Mouse (Mus musculus) monocyte, adult 2 months (primary cell): ENCODE results near the gene Gm10100.
"Not testable (repeated sequence)": the region's sequence is repeated elsewhere in the genome, so short reads cannot be mapped to it uniquely, and the experiment has no call there.

Experiments
- DNase-seq, 2 experiments: peaks; one replicate each; pipeline ENCODE4 v3.0.0; 2022; ENCODE audit warnings: low spot score in 2 of 2, low read depth in 1 of 2

The Gm10100 gene

DNA sequence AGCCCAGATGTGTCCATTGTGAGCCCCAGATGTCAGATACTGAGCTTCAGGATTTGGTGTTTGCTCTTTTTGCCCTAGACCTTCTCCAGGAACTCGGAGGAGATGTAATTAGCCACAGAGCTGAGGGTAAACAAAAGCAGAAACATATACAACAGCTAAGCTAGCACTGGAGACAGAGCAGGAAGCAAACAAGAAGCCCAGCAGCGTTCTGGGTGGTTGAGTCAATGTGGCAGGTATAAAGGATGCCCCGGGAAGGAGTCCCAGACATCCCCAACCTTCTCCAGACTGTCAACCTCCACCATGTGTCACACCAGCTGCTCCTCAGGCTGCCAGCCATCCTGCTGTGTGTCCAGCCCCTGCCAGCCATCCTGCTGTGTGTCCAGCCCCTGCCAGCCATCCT lies at the start of gene Gm10100:
Gene Gm10100, plus strand, starts transcription at position 301 of the 400 bp plus-strand sequence.
- DNase-seq, result no peak

GRCm38 (mm10) chr10:77677562-77677961 lies 48.7 kb upstream of the Gm10100 start:
- no peak for DNase-seq

GRCm38 (mm10) chr10:77682994-77683393 lies 43.3 kb upstream of the Gm10100 start:
- no peak for DNase-seq

- no peak for DNase-seq
Observed at GRCm38 (mm10) chr10:77684181-77684580, 42.1 kb upstream of the Gm10100 start.

GRCm38 (mm10) chr10:77685895-77686664 lies 40.2 kb upstream of the Gm10100 start, which contains the start of gene Tspear:
TSS of gene Tspear (plus strand) at chr10:77686569.
- DNase-seq, result no peak

GRCm38 (mm10) chr10:77687021-77687420 lies 39.3 kb upstream of the Gm10100 start:
- no peak for DNase-seq

GRCm38 (mm10) chr10:77690356-77690807 lies 35.9 kb upstream of the Gm10100 start, which contains the start of gene Gm19402:
TSS of gene Gm19402 (minus strand) at chr10:77690757.
- DNase-seq, result not testable (repeated sequence)

GRCm38 (mm10) chr10:77697133-77697532 lies 29.2 kb upstream of the Gm10100 start, which contains the start of gene Gm9508:
TSS of gene Gm9508 (minus strand) at chr10:77697233.
- no peak for DNase-seq

GRCm38 (mm10) chr10:77706326-77706725 lies 20.0 kb upstream of the Gm10100 start, which contains the start of gene Gm10272:
TSS of gene Gm10272 (plus strand) at chr10:77706626.
- DNase-seq, result no peak

DNA sequence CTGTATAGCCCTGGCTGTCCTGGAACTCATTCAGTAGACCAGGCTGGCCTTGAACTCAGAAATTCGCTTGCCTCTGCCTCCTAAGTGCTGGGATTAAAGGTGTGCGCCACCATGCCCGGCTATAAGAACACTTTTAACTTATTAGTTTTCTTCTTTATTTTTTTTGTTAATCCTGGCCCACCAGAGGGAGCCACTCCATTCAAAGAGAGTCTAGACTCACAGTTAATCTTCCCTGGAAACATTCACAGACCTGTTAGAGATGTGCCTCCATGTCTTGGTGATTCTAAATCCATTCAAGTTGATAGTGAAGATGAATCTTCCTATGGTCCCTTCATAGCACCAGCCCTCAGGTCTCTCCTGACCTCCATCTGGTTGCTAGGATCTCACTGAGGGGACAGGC lies 16.5 kb upstream of the Gm10100 start:
- DNase-seq, result no peak

DNA sequence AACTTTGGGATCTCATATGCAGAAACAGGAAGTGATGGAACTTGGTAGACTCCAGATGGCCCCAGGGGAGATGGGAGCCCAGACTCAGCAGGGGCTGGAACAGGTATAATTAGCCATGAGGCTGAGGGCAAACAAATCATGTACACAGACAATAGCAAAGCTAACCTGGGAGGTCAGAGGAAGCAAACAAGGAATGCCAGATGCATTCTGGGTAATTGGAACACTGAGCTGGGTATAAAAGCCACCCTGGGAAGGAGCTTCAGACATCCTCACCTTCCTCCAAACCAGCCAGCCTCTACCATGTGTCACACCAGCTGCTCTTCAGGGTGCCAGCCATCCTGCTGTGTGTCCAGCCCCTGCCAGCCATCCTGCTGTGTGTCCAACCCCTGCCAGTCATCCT lies 15.1 kb upstream of the Gm10100 start, which contains the start of gene Gm10024:
Gene Gm10024, plus strand, starts transcription at position 301 of the 400 bp plus-strand sequence.
- not testable (repeated sequence) for DNase-seq

DNA sequence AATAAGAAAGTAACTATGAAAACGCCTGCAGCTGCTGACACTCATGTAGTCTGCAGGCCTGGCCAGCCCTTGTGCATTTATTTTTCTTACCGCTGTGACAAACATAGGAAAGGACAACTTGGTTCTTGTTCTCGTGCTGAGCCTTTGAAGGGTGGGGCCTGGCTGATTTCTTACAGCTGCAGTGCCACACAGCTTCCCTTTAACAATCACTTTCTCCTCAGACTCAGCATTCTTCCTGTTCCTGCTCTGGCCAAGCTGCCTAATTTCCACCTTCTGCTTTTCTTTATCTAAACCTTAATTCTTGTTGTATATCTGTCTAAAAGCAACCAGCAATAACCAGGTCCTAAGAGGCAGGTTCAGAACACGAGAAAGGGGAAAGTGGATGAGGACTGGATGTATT lies 12.6 kb upstream of the Gm10100 start:
- no peak for DNase-seq

DNA sequence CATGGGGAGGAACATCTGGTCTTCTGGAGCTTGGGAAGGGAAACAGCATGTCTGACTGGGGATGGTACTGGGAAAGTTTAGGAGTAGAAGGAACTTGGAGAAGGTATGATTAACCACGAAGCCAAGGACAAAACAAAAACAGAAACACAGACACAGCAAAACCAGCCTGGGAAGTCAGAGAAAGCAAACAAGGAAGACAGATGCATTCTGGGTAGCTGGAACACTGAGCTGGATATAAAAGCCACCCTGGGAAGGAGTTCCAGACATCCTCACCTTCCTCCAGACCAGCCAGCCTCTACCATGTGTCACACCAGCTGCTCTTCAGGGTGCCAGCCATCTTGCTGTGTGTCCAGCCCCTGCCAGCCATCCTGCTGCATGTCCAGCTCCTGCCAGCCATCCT lies 10.8 kb upstream of the Gm10100 start, which contains the start of gene Gm10142:
Gene Gm10142, plus strand, starts transcription at position 301 of the 400 bp plus-strand sequence.
- DNase-seq, result no peak

GRCm38 (mm10) chr10:77720299-77720698 lies 6.0 kb upstream of the Gm10100 start, which contains the start of gene Krtap12-1:
TSS of gene Krtap12-1 (plus strand) at chr10:77720599.
- not testable (repeated sequence) for DNase-seq

- DNase-seq, result no peak
Observed at GRCm38 (mm10) chr10:77724855-77725254, 1.4 kb upstream of the Gm10100 start.

DNA sequence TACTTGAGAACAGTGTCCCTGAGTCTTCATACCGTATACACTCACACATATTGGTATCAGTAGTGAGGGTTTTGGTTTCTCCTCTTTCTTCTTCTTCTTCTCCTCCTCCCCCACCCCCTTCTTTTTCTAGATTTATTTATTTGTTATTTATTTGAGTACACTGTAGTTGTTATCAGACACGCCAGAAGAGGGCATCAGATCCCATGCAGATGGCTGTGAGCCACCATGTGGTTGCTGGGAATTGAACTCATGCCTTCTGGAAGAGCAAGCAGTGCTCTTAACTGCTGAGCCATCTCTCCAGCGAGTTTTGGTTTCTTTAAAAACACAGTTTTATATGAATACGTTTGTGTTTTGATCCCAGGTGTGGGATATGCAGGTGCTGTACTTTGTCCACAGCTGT lies 2.0 kb downstream of the Gm10100 start:
- DNase-seq, result no peak

GRCm38 (mm10) chr10:77729241-77729640 lies 3.0 kb downstream of the Gm10100 start:
- DNase-seq, result no peak

GRCm38 (mm10) chr10:77735928-77736327 lies 9.6 kb downstream of the Gm10100 start:
- no peak for DNase-seq

DNA sequence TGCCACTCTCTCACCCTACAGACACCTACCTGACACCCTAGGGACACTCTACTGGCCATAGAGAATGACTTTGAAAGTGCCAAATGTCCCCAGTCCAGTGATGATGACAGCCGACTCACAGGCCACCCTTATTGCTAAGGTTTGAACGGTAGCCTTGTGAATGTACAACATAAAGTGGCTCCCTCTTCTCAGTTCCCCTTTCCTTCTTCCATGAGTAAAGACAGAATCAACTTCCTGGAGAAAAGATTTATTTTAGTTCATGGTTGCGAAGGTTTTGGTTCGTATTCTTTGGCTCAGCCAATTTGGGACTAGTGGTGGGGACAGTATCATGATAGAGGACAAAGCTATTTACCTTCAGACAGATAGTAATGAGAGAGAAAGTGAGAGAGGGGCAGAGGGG lies 12.6 kb downstream of the Gm10100 start:
- no peak for DNase-seq

DNA sequence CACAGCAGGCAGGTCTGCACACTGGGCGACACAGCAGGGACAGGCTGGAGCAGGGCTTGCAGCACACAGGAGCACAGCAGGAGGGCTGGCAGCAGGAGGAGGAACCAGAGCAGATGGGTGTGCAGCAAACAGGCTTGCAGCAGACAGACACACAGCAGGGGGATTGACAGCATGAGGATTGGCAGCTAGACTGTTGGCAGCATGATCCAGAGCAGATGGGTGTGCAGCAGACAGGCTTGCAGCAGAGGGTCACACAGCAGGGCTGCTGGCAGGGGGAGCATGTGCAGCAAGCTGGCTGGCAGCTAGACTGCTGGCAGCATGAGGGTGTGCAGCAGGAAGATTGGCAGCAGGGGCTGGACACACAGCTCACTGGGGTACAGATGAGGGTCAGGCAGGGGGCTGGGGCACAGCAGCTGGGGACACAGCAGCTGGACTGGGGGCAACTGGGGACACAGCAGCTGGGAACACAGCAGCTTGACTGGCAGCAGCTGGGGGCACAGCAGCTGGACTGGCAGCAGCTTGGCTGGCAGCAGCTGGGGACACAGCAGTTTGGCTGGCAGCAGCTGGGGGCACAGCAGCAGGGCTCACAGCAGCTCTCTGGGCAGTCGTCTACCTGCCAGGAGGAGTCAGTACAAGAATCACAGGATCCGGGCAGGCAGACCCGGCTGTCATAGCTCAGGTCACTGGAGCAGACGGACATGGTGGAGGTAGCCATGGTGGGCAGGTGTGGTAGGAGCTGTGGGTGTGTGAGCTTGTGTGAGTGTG lies 15.8 kb downstream of the Gm10100 start, which contains the start of gene Gm18596:
Gene Gm18596, minus strand, starts transcription at position 715 of the 765 bp plus-strand sequence.
- not testable (repeated sequence) for DNase-seq

- not testable (repeated sequence) for DNase-seq
Observed at GRCm38 (mm10) chr10:77750686-77751085, 24.4 kb downstream of the Gm10100 start.
